Mouse (Mus musculus) intestine, embryonic 14.5 days (tissue): ENCODE data around the gene Fxyd5. TPM values are rescaled to one million over a fixed set of nuclear protein-coding genes. Genes with fewer than 3 reads are reported as not detected.

ENCODE experiments used
- microRNA-seq: library from miRNA; unstranded; fragments of <30 nt; microRNA quantifications from one replicate; pipeline ENCODE4, GENCODE M21; 2016
- polyA plus RNA-seq: library from polyadenylated mRNA; unstranded; fragments of >200 nt; fragmentation: Nextera tagmentation; extraction: Ambion mirVana; gene quantifications from 2 replicates; pipeline ENCODE4 v1.2.1, GENCODE M21; 2014

Gene Fxyd5
- polyA plus RNA-seq, 1 experiment from 2014 or later, result 22.8 TPM

Small RNA genes lying within 50 kb of the gene (microRNA-seq; reads per million reads assigned to microRNA genes)
- gene Mir7050, result not detected

Other genes with a start within 250 kb of the Fxyd5 start
- 2.4 and 5.9 TPM in 2 replicates for gene Ffar2, start 218.7 kb downstream of the Fxyd5 start, polyA plus RNA-seq
- 0.32 and 0.39 TPM in 2 replicates for gene Ffar3, start 186.3 kb downstream of the Fxyd5 start, polyA plus RNA-seq
- gene Ffar1, start 180.9 kb downstream of the Fxyd5 start, polyA plus RNA-seq, result 0.14 TPM in 1 of 2 replicates, not detected in the other
- 0.12 TPM in 1 of 2 replicates, not detected in the other for gene Cd22, start 162.1 kb downstream of the Fxyd5 start, polyA plus RNA-seq
- gene Mag, start 127.6 kb downstream of the Fxyd5 start, polyA plus RNA-seq, result 0.22 and 0.35 TPM in 2 replicates
- not detected in 2 replicates for gene Hamp2, start 117.8 kb downstream of the Fxyd5 start, polyA plus RNA-seq
- gene Hamp, start 98.4 kb downstream of the Fxyd5 start, polyA plus RNA-seq, result not detected in 2 replicates
- gene Usf2, start 85.7 kb downstream of the Fxyd5 start, polyA plus RNA-seq, result 22.3 and 22.7 TPM in 2 replicates
- 123 and 135 TPM in 2 replicates for gene Lsr, start 69.0 kb downstream of the Fxyd5 start, polyA plus RNA-seq
- 7.1 and 9.4 TPM in 2 replicates for gene Fam187b, start 68.7 kb downstream of the Fxyd5 start, polyA plus RNA-seq
- 21.1 and 23.0 TPM in 2 replicates for gene Fxyd7, start 9.0 kb upstream of the Fxyd5 start, polyA plus RNA-seq
- gene Fxyd1, start 14.7 kb upstream of the Fxyd5 start, polyA plus RNA-seq, result 71.8 and 74.1 TPM in 2 replicates
- gene Lgi4, start 16.9 kb upstream of the Fxyd5 start, polyA plus RNA-seq, result 1.2 and 2.4 TPM in 2 replicates
- 70.2 and 71.5 TPM in 2 replicates for gene Fxyd3, start 34.2 kb upstream of the Fxyd5 start, polyA plus RNA-seq
- 23.5 and 29.0 TPM in 2 replicates for gene Hpn, start 72.8 kb upstream of the Fxyd5 start, polyA plus RNA-seq
- 0.99 and 2.4 TPM in 2 replicates for gene Scn1b, start 84.5 kb upstream of the Fxyd5 start, polyA plus RNA-seq
- 54.2 and 66.2 TPM in 2 replicates for gene Gramd1a, start 113.4 kb upstream of the Fxyd5 start, polyA plus RNA-seq
- not detected in 2 replicates for gene Scgb2b2, start 248.0 kb upstream of the Fxyd5 start, polyA plus RNA-seq
- gene Scgb1b2, start 249.3 kb upstream of the Fxyd5 start, polyA plus RNA-seq, result not detected in 2 replicates